Mouse (Mus musculus) R1 (cell line): ENCODE measurements around the gene Iqschfp.

ENCODE experiments used
- DNase-seq: peaks from one replicate; pipeline ENCODE4 v3.0.0-alpha.2; 2018; ENCODE audit warnings: low read depth, low spot score

Iqschfp gene

GRCm38 (mm10) chr3:68570319-68570718 lies 678.3 kb downstream of the Iqschfp start:
- no peak for DNase-seq

- peak; percentile 88 for DNase-seq
Measured at GRCm38 (mm10) chr3:68572249-68573225, 680.5 kb downstream of the Iqschfp start.

- no peak for DNase-seq
Measured at GRCm38 (mm10) chr3:68573226-68573624, 681.2 kb downstream of the Iqschfp start.

- DNase-seq = no peak
Measured at GRCm38 (mm10) chr3:68574097-68574496, 682.1 kb downstream of the Iqschfp start.

- no peak for DNase-seq
Measured at GRCm38 (mm10) chr3:68574565-68574964, 682.5 kb downstream of the Iqschfp start.

GRCm38 (mm10) chr3:68575636-68576340 lies 683.8 kb downstream of the Iqschfp start:
- DNase-seq = no peak

GRCm38 (mm10) chr3:68576431-68576830 lies 684.4 kb downstream of the Iqschfp start:
- DNase-seq = peak; percentile 43

GRCm38 (mm10) chr3:68576948-68577347 lies 684.9 kb downstream of the Iqschfp start:
- DNase-seq = no peak

- peak; percentile 88 for DNase-seq
Measured at GRCm38 (mm10) chr3:68581591-68581990, 689.6 kb downstream of the Iqschfp start.

- peak; percentile 52 for DNase-seq
Measured at GRCm38 (mm10) chr3:68582103-68582740, 690.2 kb downstream of the Iqschfp start.

- peak; percentile 63 for DNase-seq
Measured at GRCm38 (mm10) chr3:68583031-68583693, 691.1 kb downstream of the Iqschfp start.

- no peak for DNase-seq
Measured at GRCm38 (mm10) chr3:68583771-68584511, 691.9 kb downstream of the Iqschfp start.

- DNase-seq = no peak
Measured at GRCm38 (mm10) chr3:68585213-68585612, 693.2 kb downstream of the Iqschfp start.

GRCm38 (mm10) chr3:68586646-68587064 lies 694.6 kb downstream of the Iqschfp start:
- no peak for DNase-seq

- no peak for DNase-seq
Measured at GRCm38 (mm10) chr3:68587567-68588245, 695.7 kb downstream of the Iqschfp start.

GRCm38 (mm10) chr3:68589220-68589840 lies 697.3 kb downstream of the Iqschfp start:
- no peak for DNase-seq

- no peak for DNase-seq
Measured at GRCm38 (mm10) chr3:68590436-68590835, 698.4 kb downstream of the Iqschfp start.

- DNase-seq = no peak
Measured at GRCm38 (mm10) chr3:68592575-68592974, 700.5 kb downstream of the Iqschfp start.

- no peak for DNase-seq
Measured at GRCm38 (mm10) chr3:68593073-68593867, 701.2 kb downstream of the Iqschfp start.
